Mouse (Mus musculus) heart, embryonic 14.5 days (tissue): ENCODE measurements around the gene 4931406C07Rik. TPM values are rescaled to one million over a fixed set of nuclear protein-coding genes. Genes with fewer than 3 reads are reported as not detected.

Experiments
- ATAC-seq: fragments of 200-750 bp; cut with Nextera tagmentation; 2 replicates; pipeline ENCODE4 v1.8.0; 2017; ENCODE audit warnings: low read depth, moderate TSS enrichment; ENCODE audit not compliant: insufficient number of reproducible peaks, insufficient read depth, low FRiP score
- H3K27ac ChIP-seq, 2 experiments: fragments of 200-500 bp in 1 of 2; fragments of 300-500 bp in 1 of 2; sonication (generic) in 1 of 2; replicated peaks in 1 of 2; 2 replicates each; pipeline ENCODE4 v1.5.1; 2012 to 2014; ENCODE audit warnings: low read depth in 2 of 2, low read length in 2 of 2, control low read depth in 1 of 2, mild to moderate bottlenecking in 1 of 2, mixed read lengths in 1 of 2; ENCODE audit not compliant: control insufficient read depth in 1 of 2, insufficient read depth in 1 of 2
- H3K27me3 ChIP-seq: fragments of 300-500 bp; sonication (generic); 2 replicates; pipeline ENCODE4 v1.6.1; 2014; ENCODE audit warnings: mild to moderate bottlenecking, low read length, control low read depth; ENCODE audit not compliant: control insufficient read depth, insufficient read depth
- H3K36me3 ChIP-seq: fragments of 300-500 bp; sonication (generic); 2 replicates; pipeline ENCODE4 v1.6.1; 2014; ENCODE audit warnings: mild to moderate bottlenecking, control low read depth, low read length, mixed read lengths; ENCODE audit not compliant: control insufficient read depth, insufficient read depth
- H3K4me1 ChIP-seq, 2 experiments: fragments of 200-500 bp in 1 of 2; fragments of 300-500 bp in 1 of 2; sonication (generic) in 1 of 2; 2 replicates each; pipeline ENCODE4 v1.6.1; 2012 to 2014; ENCODE audit warnings: low read length in 2 of 2, control low read depth in 1 of 2, mixed read lengths in 1 of 2; ENCODE audit not compliant: control insufficient read depth in 2 of 2, insufficient read depth in 2 of 2
- H3K4me2 ChIP-seq: fragments of 300-500 bp; sonication (generic); 2 replicates; pipeline ENCODE4 v1.6.1; 2014; ENCODE audit warnings: mild to moderate bottlenecking, low read length
- H3K4me3 ChIP-seq, 2 experiments: fragments of 200-500 bp in 1 of 2; fragments of 300-500 bp in 1 of 2; sonication (generic) in 1 of 2; 2 replicates each; pipeline ENCODE4 v1.5.1; 2012 to 2014; ENCODE audit warnings: low read length in 2 of 2, mild to moderate bottlenecking in 2 of 2, control low read depth in 1 of 2, low read depth in 1 of 2, moderate library complexity in 1 of 2; ENCODE audit not compliant: control insufficient read depth in 1 of 2, insufficient read depth in 1 of 2
- H3K9ac ChIP-seq: fragments of 300-500 bp; sonication (generic); 2 replicates; pipeline ENCODE4 v1.6.1; 2014; ENCODE audit warnings: mild to moderate bottlenecking, low read length
- H3K9me3 ChIP-seq: fragments of 300-500 bp; sonication (generic); 2 replicates; pipeline ENCODE4 v1.6.1; 2016; ENCODE audit warnings: low read length, control low read depth; ENCODE audit not compliant: control insufficient read depth
- WGBS: fragments of 180-500 bp; shearing (Covaris S2); extraction: QIAGEN DNeasy Blood & Tissue Kit; methylation state at CpG from one replicate; pipeline ENCODE4 v1.1.7; 2014; 5-methylcytosine and 5-hydroxymethylcytosine counted together
- polyA plus RNA-seq: library from polyadenylated mRNA; unstranded; fragments of >200 nt; fragmentation: Nextera tagmentation; extraction: Ambion mirVana; gene quantifications from 2 replicates; pipeline ENCODE4 v1.2.1, GENCODE M21; 2014

The 4931406C07Rik gene
- polyA plus RNA-seq, 1 experiment from 2014 or later = 6.7 TPM

DNA sequence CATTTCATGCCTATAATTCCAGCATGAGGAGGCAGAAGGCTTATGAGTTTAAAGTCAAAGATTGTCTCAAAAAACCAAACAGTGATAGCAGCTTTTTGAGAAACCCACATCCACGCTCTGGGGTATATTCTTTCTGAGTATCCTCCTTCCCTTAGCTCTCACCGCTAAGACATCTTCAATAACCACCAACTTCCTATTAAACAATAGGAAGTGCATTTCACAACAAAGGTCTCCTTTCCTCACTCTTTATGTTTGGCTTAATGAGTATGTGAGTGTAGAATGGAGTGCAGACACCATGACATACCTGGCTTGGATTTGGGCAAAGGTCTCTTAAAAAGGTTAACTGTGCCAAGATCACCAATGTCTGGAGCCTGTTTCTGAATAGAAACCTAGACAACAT lies 32.3 kb downstream of the 4931406C07Rik start:
- H3K36me3 ChIP-seq = peaks cover 86% of the 10 kb centered on the region
- ATAC-seq = no peak
- no peak overlapping the region for H3K4me3 ChIP-seq
- H3K4me2 ChIP-seq = no peak overlapping the region
- no peaks in the 10 kb centered on the region for H3K9me3 ChIP-seq
- H3K27ac ChIP-seq = no peak overlapping the region
- H3K4me1 ChIP-seq = peaks cover 0 to 6% of the 10 kb centered on the region in 2 experiments; a peak in 1 of 4 replicates
- H3K9ac ChIP-seq = no peak overlapping the region
- no peaks in the 10 kb centered on the region for H3K27me3 ChIP-seq
- WGBS = 94% methylated on average over 2 of the region's 2 CpGs

DNA sequence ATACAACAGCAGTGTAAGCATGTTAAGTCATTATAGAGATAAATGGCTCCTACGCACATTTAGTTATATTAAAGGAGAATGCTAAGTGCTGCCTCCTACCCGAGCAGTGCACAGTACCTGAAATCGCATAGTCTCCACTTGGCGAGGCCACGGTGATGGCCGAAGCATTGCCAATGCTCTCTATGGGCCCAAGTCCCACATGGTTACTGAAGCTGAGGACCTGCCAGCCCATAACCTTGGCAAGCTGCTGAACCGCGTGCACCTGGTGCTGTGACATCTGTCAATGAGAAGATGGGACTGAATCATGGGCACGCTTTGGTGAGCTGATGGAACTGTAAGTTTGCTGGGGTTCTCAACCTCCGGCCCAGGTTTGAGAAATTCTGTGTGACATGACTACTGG lies 42.8 kb downstream of the 4931406C07Rik start:
- no peaks in the 10 kb centered on the region for H3K4me1 ChIP-seq
- ATAC-seq = no peak
- no peak overlapping the region for H3K4me3 ChIP-seq
- no peaks in the 10 kb centered on the region for H3K9me3 ChIP-seq
- no peak overlapping the region for H3K9ac ChIP-seq
- peaks cover 83% of the 10 kb centered on the region for H3K36me3 ChIP-seq
- no peak overlapping the region for H3K27ac ChIP-seq
- no peak overlapping the region for H3K4me2 ChIP-seq
- H3K27me3 ChIP-seq = no peaks in the 10 kb centered on the region
- WGBS = 97% methylated on average over 10 of the region's 10 CpGs

DNA sequence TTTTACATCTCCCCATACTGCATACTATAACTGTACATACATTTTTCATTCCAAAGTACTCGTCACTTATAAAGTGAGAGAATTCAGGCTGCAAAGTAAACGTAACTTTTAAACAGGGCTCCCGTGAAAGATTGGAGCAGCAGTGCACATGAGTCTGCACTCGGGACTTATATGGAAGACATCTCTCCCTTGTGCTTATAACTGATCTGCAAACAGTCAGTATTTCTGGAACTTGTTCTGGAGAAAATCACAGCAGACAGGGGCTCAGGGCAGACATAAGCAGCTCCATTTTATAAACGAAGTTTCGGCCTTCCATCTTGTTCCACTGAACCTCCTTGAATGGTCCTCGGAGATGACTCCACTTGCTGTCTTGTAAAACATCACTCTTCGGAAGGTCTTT lies 44.3 kb downstream of the 4931406C07Rik start:
- ATAC-seq = no peak
- H3K9ac ChIP-seq = no peak overlapping the region
- 92% methylated on average over 8 of the region's 8 CpGs for WGBS

DNA sequence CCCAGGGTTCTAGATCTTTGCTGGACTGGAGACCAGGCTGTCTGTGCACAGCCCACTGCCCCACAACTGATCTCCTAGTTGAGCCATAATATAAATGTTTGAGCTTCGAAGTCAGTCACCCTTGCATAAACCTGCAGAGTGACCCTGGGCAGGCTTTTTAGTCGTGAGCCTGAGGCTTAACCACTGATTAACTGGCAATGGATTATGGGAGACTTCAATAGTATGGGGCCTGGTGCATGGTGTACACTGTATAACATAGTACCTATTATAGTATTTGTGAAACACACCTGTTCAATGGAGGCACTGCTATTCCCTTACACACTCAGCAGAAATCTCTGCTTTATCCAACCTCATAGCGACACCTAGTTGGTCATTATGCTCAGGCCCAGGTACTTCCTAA lies 50.0 kb downstream of the 4931406C07Rik start:
- Histone ChIP-seq H3K27ac (no peak overlapping the region), H3K27me3 (no peaks in the 10 kb centered on the region), H3K4me3 (no peak overlapping the region), H3K4me2 (no peak overlapping the region), H3K36me3 (peaks cover 11% of the 10 kb centered on the region), H3K9me3 (no peaks in the 10 kb centered on the region), H3K9ac (no peak overlapping the region), H3K4me1 (no peaks in the 10 kb centered on the region)
- no peak for ATAC-seq
- WGBS = 73% methylated on average over 3 of the region's 3 CpGs

More for the DNA sequence above, 44.3 kb downstream of the 4931406C07Rik start:
- Histone ChIP-seq H3K27ac (no peak overlapping the region), H3K4me2 (no peak overlapping the region), H3K4me3 (no peak overlapping the region), H3K9me3 (no peaks in the 10 kb centered on the region), H3K27me3 (no peaks in the 10 kb centered on the region), H3K36me3 (peaks cover 69% of the 10 kb centered on the region), H3K4me1 (no peaks in the 10 kb centered on the region)

DNA sequence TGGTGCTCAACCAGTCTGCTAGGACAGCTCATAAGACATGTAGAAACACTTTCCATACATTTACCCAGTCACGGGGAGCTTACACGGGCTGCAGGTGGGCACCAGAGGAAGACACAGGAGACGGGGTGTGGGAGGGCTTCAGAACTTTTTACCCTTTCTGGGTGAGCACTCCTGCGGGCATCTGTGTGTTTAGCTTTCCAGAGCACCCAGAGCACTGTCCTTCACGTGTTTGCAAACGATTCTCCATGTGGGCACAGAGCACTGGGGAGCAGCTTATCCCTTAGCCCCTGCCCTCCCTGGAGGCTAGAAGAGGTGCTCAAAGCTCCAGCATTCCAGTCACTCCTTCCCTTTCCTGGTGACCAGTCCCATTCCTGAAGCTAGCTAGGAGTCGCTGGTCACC lies 51.7 kb downstream of the 4931406C07Rik start:
- Histone ChIP-seq H3K4me1 (peaks cover 2 to 5% of the 10 kb centered on the region in 2 experiments; a peak in 2 of 4 replicates), H3K36me3 (no peaks in the 10 kb centered on the region), H3K27me3 (no peaks in the 10 kb centered on the region), H3K4me3 (no peak overlapping the region), H3K27ac (no peak overlapping the region), H3K9me3 (no peaks in the 10 kb centered on the region), H3K9ac (no peak overlapping the region), H3K4me2 (no peak overlapping the region)
- no peak for ATAC-seq
- WGBS = 74% methylated on average over 7 of the region's 7 CpGs

DNA sequence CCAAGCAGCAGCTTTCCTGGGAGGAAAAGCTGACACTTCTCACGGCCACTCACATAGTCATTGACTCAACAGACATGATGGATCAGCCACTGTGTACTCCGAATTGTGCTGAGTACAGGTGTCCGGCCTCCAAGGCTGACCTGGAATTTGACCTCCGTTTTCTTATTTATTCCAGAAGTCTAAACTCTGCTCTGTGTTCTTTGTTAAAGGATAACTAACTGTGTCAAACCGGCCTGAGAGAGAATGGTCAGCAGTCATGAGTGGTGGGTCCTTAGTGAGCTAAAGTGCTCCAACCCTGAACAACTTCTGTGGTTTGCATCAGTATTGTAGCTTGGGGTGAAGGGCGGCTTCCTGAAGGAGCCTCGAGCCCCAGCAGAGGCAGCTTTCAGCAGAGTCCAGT lies 54.1 kb downstream of the 4931406C07Rik start:
- Histone ChIP-seq H3K4me3 (no peak overlapping the region), H3K9me3 (no peaks in the 10 kb centered on the region), H3K9ac (no peak overlapping the region), H3K27me3 (no peaks in the 10 kb centered on the region), H3K27ac (no peak overlapping the region), H3K36me3 (no peaks in the 10 kb centered on the region), H3K4me2 (no peak overlapping the region), H3K4me1 (peaks cover 2 to 5% of the 10 kb centered on the region in 2 experiments; a peak in 2 of 4 replicates)
- 81% methylated on average over 7 of the region's 7 CpGs for WGBS
- ATAC-seq = no peak

DNA sequence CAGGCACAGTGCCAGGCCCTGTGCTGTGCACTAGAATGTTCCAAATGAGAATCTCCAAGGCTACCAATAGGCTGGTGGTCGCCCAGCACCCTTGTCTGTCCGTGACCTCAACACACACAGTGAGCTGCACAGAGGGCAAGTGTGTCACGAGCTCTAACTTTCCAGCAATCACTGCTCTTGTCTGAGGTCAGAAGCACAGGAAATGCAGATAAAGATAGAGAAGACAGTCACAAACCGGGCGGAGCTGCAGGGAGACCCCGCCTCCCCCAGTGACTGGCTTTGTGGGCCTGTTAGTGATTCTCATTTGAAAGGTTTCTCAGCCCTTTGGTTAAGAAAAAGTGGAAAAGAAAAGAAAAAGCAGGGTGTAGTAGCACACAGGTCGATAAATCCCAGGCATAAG lies 55.9 kb downstream of the 4931406C07Rik start:
- no peak overlapping the region for H3K4me3 ChIP-seq
- 55% methylated on average over 7 of the region's 7 CpGs for WGBS
- H3K27ac ChIP-seq = no peak overlapping the region
- ATAC-seq = no peak
- H3K4me2 ChIP-seq = no peak overlapping the region
- peaks cover 2 to 5% of the 10 kb centered on the region in 2 experiments; a peak in 2 of 4 replicates for H3K4me1 ChIP-seq
- H3K9me3 ChIP-seq = no peaks in the 10 kb centered on the region
- H3K36me3 ChIP-seq = no peaks in the 10 kb centered on the region
- no peak overlapping the region for H3K9ac ChIP-seq
- H3K27me3 ChIP-seq = no peaks in the 10 kb centered on the region

DNA sequence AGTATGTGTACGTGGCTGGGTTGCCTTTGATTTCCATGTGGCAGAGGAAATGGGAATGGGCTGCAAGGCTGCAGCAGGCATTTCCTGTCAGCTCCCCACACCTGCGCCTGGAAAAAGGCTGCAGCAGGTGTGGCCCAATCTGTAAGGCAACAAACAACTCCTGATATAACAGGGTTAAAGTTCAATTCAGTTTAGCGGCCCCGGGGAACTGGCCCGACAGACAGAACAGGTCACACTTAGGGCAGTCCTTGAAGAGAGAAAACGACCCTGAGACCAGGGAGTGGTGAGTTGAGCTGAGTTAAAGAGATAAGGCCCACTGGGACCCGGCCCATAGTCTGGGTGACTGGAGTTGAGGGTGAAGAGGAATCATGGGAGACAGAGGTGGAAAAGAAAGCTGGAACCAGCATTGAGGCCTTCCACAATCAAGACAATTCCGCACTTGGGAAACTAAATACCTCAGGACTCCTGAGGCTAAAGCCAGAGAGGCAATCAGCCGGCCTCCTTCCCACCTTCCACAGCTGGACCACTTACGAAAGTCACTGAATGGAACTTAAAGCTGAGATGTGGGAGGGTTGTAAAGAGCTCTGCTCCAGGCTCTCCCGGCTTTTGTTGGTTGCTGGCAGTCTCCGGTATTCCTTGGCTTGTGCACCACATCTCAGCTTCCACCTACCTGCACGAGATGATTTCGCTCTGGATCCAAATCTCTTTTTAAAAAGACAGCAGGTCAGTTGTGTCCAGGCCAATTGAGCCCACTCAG lies 60.8 kb downstream of the 4931406C07Rik start:
- peaks cover 2 to 4% of the 10 kb centered on the region in 2 experiments; a peak in 2 of 4 replicates for H3K4me1 ChIP-seq
- H3K9ac ChIP-seq = no peak overlapping the region
- no peaks in the 10 kb centered on the region for H3K36me3 ChIP-seq
- no peak overlapping the region for H3K4me3 ChIP-seq
- no peak overlapping the region for H3K27ac ChIP-seq
- no peak for ATAC-seq
- H3K27me3 ChIP-seq = no peaks in the 10 kb centered on the region
- no peak overlapping the region for H3K4me2 ChIP-seq
- H3K9me3 ChIP-seq = no peaks in the 10 kb centered on the region
- 62% methylated on average over 14 of the region's 14 CpGs for WGBS
